Mouse (Mus musculus): ENCODE measurements around the gene Chmp5. TPM values are rescaled to one million over a fixed set of nuclear protein-coding genes. Genes with fewer than 3 reads are reported as not detected.

Gene Chmp5
- polyA plus RNA-seq, 1 experiment from 2014 or later: 167 TPM

- H3K4me2 ChIP-seq (ENCODE audit: low read length): no peak overlapping the region
- peaks cover 36% of the 10 kb centered on the region for H3K36me3 ChIP-seq (ENCODE audit: control insufficient read depth, insufficient read depth)
- 93% methylated on average over 1 of the region's 1 CpGs for WGBS
- H3K27ac ChIP-seq (ENCODE audit: low read length): no peak overlapping the region
- no peak overlapping the region for H3K9ac ChIP-seq (replicated peaks; ENCODE audit: low read depth, low read length)
- H3K27me3 ChIP-seq (replicated peaks; ENCODE audit: control insufficient read depth, insufficient read depth, low read length): no peaks in the 10 kb centered on the region
- no peaks in the 10 kb centered on the region for H3K9me3 ChIP-seq (ENCODE audit: control insufficient read depth, low read length)
- H3K4me3 ChIP-seq (replicated peaks; ENCODE audit: low read length): no peak overlapping the region
- no peaks in the 10 kb centered on the region for H3K4me1 ChIP-seq (replicated peaks; ENCODE audit: control insufficient read depth, insufficient read depth, low read length)
- no peak for ATAC-seq
Observed at GRCm38 (mm10) chr4:40983686-40984085, 35.5 kb downstream of the Chmp5 start.

GRCm38 (mm10) chr4:40989633-40990032 lies 41.4 kb downstream of the Chmp5 start:
- peaks cover 66% of the 10 kb centered on the region for H3K36me3 ChIP-seq (ENCODE audit: control insufficient read depth, insufficient read depth)
- no peak overlapping the region for H3K9ac ChIP-seq (replicated peaks; ENCODE audit: low read depth, low read length)
- H3K9me3 ChIP-seq (ENCODE audit: control insufficient read depth, low read length): no peaks in the 10 kb centered on the region
- 90% methylated on average over 6 of the region's 6 CpGs for WGBS
- no peak overlapping the region for H3K4me3 ChIP-seq (replicated peaks; ENCODE audit: low read length)
- no peak for ATAC-seq
- H3K27me3 ChIP-seq (replicated peaks; ENCODE audit: control insufficient read depth, insufficient read depth, low read length): no peaks in the 10 kb centered on the region
- no peak overlapping the region for H3K27ac ChIP-seq (ENCODE audit: low read length)
- no peak overlapping the region for H3K4me2 ChIP-seq (ENCODE audit: low read length)
- no peaks in the 10 kb centered on the region for H3K4me1 ChIP-seq (replicated peaks; ENCODE audit: control insufficient read depth, insufficient read depth, low read length)

GRCm38 (mm10) chr4:40996302-40996701 lies 48.1 kb downstream of the Chmp5 start:
- Histone ChIP-seq H3K4me1 (replicated peaks; ENCODE audit: control insufficient read depth, insufficient read depth, low read length) (no peaks in the 10 kb centered on the region), H3K9ac (replicated peaks; ENCODE audit: low read depth, low read length) (no peak overlapping the region), H3K4me3 (replicated peaks; ENCODE audit: low read length) (no peak overlapping the region), H3K27me3 (replicated peaks; ENCODE audit: control insufficient read depth, insufficient read depth, low read length) (no peaks in the 10 kb centered on the region), H3K27ac (ENCODE audit: low read length) (no peak overlapping the region), H3K36me3 (ENCODE audit: control insufficient read depth, insufficient read depth) (peaks cover 69% of the 10 kb centered on the region), H3K4me2 (ENCODE audit: low read length) (no peak overlapping the region), H3K9me3 (ENCODE audit: control insufficient read depth, low read length) (no peaks in the 10 kb centered on the region)
- WGBS: 97% methylated on average over 6 of the region's 6 CpGs
- ATAC-seq: no peak

- 89% methylated on average over 4 of the region's 4 CpGs for WGBS
- Histone ChIP-seq H3K4me2 (ENCODE audit: low read length) (no peak overlapping the region), H3K36me3 (ENCODE audit: control insufficient read depth, insufficient read depth) (peaks cover 61% of the 10 kb centered on the region), H3K9me3 (ENCODE audit: control insufficient read depth, low read length) (no peaks in the 10 kb centered on the region), H3K9ac (replicated peaks; ENCODE audit: low read depth, low read length) (no peak overlapping the region), H3K4me3 (replicated peaks; ENCODE audit: low read length) (no peak overlapping the region), H3K27me3 (replicated peaks; ENCODE audit: control insufficient read depth, insufficient read depth, low read length) (no peaks in the 10 kb centered on the region), H3K4me1 (replicated peaks; ENCODE audit: control insufficient read depth, insufficient read depth, low read length) (no peaks in the 10 kb centered on the region), H3K27ac (ENCODE audit: low read length) (no peak overlapping the region)
- no peak for ATAC-seq
Observed at GRCm38 (mm10) chr4:40997916-40998315, 49.7 kb downstream of the Chmp5 start.

GRCm38 (mm10) chr4:41000271-41000670 lies 52.1 kb downstream of the Chmp5 start:
- no peak overlapping the region for H3K4me2 ChIP-seq (ENCODE audit: low read length)
- no peak overlapping the region for H3K9ac ChIP-seq (replicated peaks; ENCODE audit: low read depth, low read length)
- peaks cover 64% of the 10 kb centered on the region for H3K36me3 ChIP-seq (ENCODE audit: control insufficient read depth, insufficient read depth)
- no peak for ATAC-seq
- 92% methylated on average over 1 of the region's 1 CpGs for WGBS
- H3K27me3 ChIP-seq (replicated peaks; ENCODE audit: control insufficient read depth, insufficient read depth, low read length): no peaks in the 10 kb centered on the region
- H3K4me3 ChIP-seq (replicated peaks; ENCODE audit: low read length): no peak overlapping the region
- H3K4me1 ChIP-seq (replicated peaks; ENCODE audit: control insufficient read depth, insufficient read depth, low read length): no peaks in the 10 kb centered on the region
- no peaks in the 10 kb centered on the region for H3K9me3 ChIP-seq (ENCODE audit: control insufficient read depth, low read length)
- no peak overlapping the region for H3K27ac ChIP-seq (ENCODE audit: low read length)

DNA sequence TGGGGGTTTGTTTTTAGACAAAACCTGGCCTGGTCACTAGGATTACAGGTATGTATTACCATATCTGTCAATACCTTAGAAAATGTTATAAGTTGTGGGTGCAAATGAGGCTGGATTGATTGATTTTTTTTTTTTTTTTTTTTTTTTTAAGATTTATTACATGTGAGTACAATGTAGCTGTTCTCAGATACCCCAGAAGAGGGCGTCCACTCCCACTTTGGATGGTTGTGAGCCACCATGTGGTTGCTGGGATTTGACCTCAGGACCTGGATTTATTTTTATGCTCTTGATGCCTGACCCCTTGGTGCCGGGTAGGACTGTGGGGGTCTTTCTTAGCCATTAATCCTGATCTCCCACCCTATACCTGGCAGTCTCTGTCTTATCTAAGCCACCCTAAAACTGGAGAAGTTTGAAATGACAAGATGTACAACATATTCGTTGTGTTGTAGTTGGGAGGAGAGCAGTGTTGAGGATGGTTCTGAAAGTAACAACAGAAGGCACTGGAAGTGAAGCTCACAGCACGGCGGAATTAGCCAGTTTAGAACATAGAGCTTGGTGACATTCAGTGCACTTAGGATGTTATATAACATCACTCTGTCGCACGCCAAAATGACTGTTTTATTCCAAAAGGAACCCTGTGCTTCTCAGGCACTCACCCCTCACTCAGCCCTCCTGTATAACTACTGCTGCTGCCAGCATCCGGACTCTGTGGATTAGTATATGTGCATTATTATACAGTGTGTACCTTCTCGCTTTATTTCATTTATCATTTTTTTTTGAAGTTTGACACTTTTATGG lies 52.8 kb downstream of the Chmp5 start:
- Histone ChIP-seq H3K36me3 (ENCODE audit: control insufficient read depth, insufficient read depth) (peaks cover 56% of the 10 kb centered on the region), H3K4me3 (replicated peaks; ENCODE audit: low read length) (no peak overlapping the region), H3K4me2 (ENCODE audit: low read length) (no peak overlapping the region), H3K27me3 (replicated peaks; ENCODE audit: control insufficient read depth, insufficient read depth, low read length) (no peaks in the 10 kb centered on the region), H3K9me3 (ENCODE audit: control insufficient read depth, low read length) (no peaks in the 10 kb centered on the region), H3K27ac (ENCODE audit: low read length) (no peak overlapping the region), H3K4me1 (replicated peaks; ENCODE audit: control insufficient read depth, insufficient read depth, low read length) (no peaks in the 10 kb centered on the region), H3K9ac (replicated peaks; ENCODE audit: low read depth, low read length) (no peak overlapping the region)
- WGBS: 90% methylated on average over 9 of the region's 9 CpGs
- ATAC-seq: no peak

DNA sequence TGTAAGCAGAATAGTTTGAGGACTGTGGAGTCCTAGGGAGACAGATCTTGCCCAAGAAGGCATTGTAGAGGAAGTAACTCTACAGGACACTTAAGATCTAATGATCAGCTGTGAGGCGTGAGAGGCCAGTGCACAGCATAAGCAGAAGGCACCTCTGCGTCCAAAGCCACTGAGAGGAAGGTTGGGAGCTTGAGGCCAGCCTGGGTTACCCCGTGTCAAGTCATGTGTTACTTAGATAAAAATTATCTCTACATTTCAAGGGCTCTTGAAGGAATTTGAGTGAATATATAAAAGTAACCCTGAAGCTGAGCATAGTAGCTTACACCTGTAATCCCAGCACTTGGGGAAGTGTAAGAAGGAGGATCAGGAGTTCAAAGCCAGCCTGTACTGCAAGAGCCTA lies 65.1 kb downstream of the Chmp5 start:
- Histone ChIP-seq H3K9ac (replicated peaks; ENCODE audit: low read depth, low read length) (no peak overlapping the region), H3K4me1 (replicated peaks; ENCODE audit: control insufficient read depth, insufficient read depth, low read length) (no peaks in the 10 kb centered on the region), H3K36me3 (ENCODE audit: control insufficient read depth, insufficient read depth) (peaks cover 43% of the 10 kb centered on the region), H3K27me3 (replicated peaks; ENCODE audit: control insufficient read depth, insufficient read depth, low read length) (no peaks in the 10 kb centered on the region), H3K4me3 (replicated peaks; ENCODE audit: low read length) (no peak overlapping the region), H3K9me3 (ENCODE audit: control insufficient read depth, low read length) (no peaks in the 10 kb centered on the region), H3K27ac (ENCODE audit: low read length) (no peak overlapping the region), H3K4me2 (ENCODE audit: low read length) (no peak overlapping the region)
- ATAC-seq: no peak
- WGBS: 100% methylated on average over 3 of the region's 3 CpGs

Small RNA genes lying within 50 kb of the gene (microRNA-seq; reads per million reads assigned to microRNA genes)
- gene Mir3094: 3.1 reads per million, percentile 12 among the genes with 10 or more reads in this experiment

Other genes starting within 250 kb of the Chmp5 start
- 56.9 and 64.9 TPM in 2 replicates for gene Aptx, start 245.2 kb upstream of the Chmp5 start, polyA plus RNA-seq (2015; fragmentation: Nextera tagmentation; extraction: Ambion mirVana)
- 686 and 721 TPM in 2 replicates for gene Dnaja1, start 226.3 kb upstream of the Chmp5 start, polyA plus RNA-seq (2015; fragmentation: Nextera tagmentation; extraction: Ambion mirVana)
- gene Smu1, start 190.5 kb upstream of the Chmp5 start, polyA plus RNA-seq (2015; fragmentation: Nextera tagmentation; extraction: Ambion mirVana): 155 and 165 TPM in 2 replicates
- 6.9 and 7.7 TPM in 2 replicates for gene B4galt1, start 94.4 kb upstream of the Chmp5 start, polyA plus RNA-seq (2015; fragmentation: Nextera tagmentation; extraction: Ambion mirVana)
- gene Spink4, start 28.4 kb upstream of the Chmp5 start, polyA plus RNA-seq (2015; fragmentation: Nextera tagmentation; extraction: Ambion mirVana): not detected in 2 replicates
- gene Bag1, start 113 bp upstream of the Chmp5 start, polyA plus RNA-seq (2015; fragmentation: Nextera tagmentation; extraction: Ambion mirVana): 180 and 214 TPM in 2 replicates
- 133 and 141 TPM in 2 replicates for gene Nfx1, start 22.5 kb downstream of the Chmp5 start, polyA plus RNA-seq (2015; fragmentation: Nextera tagmentation; extraction: Ambion mirVana)
- 0.11 TPM in 1 of 2 replicates, not detected in the other for gene Aqp7, start 99.7 kb downstream of the Chmp5 start, polyA plus RNA-seq (2015; fragmentation: Nextera tagmentation; extraction: Ambion mirVana)
- gene Aqp3, start 149.8 kb downstream of the Chmp5 start, polyA plus RNA-seq (2015; fragmentation: Nextera tagmentation; extraction: Ambion mirVana): 0.11 and 0.45 TPM in 2 replicates
- 41.7 and 45.6 TPM in 2 replicates for gene Nol6, start 176.0 kb downstream of the Chmp5 start, polyA plus RNA-seq (2015; fragmentation: Nextera tagmentation; extraction: Ambion mirVana)
- gene Ube2r2, start 187.3 kb downstream of the Chmp5 start, polyA plus RNA-seq (2015; fragmentation: Nextera tagmentation; extraction: Ambion mirVana): 51.4 and 56.2 TPM in 2 replicates